Mouse (Mus musculus) T-helper 17 cell (primary cell): ENCODE results near the gene Etnk2.

Source experiments
- in situ Hi-C, 2 experiments: fragments of 300-600 bp; cut with MboI, MseI; formaldehyde crosslinking; loops; 1 replicate in 1 of 2; 2 replicates in 1 of 2; pipeline ENCODE4 v1.15.1; 2025; ENCODE audit warnings: high pct_unique_total_duplicates in 2 of 2

Etnk2 gene

DNA sequence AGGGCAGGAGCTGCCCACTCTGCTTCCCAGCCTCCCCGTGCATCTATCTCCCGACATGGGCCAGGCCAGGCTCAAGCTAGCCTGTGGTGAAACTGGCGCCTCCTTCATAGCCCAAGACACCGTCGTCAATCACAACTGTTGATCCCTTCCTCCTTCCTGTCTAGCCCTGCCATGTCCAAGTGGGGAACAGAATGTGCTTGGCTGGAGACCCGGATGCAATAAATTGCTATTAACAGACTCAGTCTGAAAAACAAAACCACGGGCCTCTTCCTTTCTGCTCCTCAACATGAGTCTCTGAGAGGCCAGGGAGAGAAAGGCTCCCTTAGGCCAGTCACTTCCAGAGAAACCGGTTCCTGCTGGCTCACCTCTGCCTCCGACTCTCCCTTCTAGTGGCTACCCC is 49.6 kb downstream of the Etnk2 start:
- in situ Hi-C loops, result no loop called here

DNA sequence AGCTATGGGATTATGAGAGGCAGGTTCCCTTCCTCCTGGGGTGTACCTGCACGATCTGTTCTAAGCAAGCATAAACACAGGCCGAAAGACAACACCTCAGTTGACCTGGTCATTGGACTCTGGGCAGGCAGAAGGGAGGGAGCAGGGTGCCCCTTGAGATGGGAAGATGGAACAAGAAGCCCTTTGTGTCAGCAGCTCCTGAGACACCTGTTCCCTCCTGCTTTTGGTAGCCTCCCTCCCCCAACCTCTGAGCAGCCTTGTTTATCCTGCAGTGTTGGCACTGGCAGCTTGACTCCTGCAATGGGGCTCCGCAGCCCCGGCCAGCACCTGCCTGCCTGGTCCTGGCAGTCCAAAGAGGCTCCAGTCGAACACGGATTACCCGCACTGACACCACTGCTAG is 51.7 kb downstream of the Etnk2 start:
- in situ Hi-C loops, result no loop called here

DNA sequence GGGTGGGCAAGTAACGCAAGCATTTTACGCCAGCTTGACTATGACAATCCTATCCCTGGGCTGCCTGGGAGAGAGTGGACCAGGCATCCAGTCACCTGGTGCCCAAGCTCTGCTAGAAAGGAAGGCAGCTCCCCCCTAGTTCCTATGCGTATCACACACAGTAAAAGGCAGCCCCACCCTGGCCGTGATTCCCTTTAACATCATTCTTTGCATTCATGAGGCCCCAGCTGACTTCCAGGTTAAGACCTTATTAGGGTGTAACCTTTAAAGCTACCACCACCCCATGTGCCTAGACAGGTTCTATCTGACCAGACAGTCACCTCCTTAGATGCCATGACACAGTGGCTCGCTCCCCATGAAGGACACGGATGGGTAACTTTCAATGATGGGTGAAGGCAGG is 52.1 kb downstream of the Etnk2 start:
- in situ Hi-C loops, result no loop called here

DNA sequence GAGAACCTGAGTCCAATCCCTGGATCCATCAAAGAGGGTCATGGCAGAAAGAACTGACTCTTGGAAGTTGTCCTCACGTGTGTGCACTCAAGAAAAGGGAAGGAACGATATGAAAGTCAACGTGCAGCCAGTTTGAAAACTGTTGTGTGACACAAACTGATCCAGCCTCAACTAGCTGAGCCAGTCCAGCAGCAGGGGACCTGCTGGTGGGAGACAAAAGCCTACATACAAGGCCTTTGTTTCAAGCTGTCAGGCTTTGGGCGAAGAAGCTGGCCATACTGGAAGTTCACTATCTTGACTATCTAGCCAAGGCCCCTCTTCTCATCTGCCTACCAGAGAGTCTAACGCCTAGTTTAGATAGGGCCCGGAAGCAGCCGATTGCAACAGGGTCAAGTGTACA is 53.1 kb downstream of the Etnk2 start:
- in situ Hi-C loops, result no loop called here

DNA sequence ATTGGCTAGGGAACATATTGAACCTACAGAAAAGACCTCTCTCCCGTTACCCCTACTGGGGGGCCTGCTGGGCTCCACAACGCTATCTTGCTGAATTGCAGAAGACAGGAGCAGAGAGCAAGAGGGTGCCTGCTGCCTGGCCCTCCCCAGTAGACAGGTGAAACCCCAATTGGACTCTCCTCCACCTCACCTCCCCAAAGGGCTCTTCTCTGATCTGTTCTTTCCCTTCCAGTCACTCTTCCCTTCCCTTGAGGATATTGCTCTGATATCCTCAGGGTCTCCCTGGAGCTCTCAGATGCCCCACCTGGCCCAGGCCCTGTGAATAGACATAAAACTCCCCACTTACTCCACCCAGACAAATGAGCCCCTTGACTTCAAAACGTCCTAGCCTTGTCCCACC is 53.7 kb downstream of the Etnk2 start:
- in situ Hi-C loops, result no loop called here

DNA sequence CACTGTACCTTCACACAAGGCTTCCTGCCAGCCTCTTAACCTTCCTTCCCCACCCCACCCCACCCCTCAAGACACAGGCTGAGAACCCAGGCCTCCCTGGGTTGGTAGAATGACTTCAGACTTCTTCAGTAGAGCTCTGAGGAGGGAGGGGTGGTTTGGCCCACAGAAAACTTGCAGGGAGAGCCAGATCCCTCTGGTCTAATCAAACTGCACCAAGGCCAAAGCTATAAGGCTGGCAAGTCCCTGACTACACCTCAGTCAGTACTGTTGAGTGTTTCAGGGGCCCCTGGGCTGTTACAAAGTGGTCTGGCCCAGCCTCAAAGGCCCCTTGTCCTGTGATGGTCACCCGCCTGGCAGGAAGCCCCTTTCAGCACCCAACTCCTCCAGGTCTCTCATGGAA is 54.2 kb downstream of the Etnk2 start:
- in situ Hi-C loops, result no loop called here

DNA sequence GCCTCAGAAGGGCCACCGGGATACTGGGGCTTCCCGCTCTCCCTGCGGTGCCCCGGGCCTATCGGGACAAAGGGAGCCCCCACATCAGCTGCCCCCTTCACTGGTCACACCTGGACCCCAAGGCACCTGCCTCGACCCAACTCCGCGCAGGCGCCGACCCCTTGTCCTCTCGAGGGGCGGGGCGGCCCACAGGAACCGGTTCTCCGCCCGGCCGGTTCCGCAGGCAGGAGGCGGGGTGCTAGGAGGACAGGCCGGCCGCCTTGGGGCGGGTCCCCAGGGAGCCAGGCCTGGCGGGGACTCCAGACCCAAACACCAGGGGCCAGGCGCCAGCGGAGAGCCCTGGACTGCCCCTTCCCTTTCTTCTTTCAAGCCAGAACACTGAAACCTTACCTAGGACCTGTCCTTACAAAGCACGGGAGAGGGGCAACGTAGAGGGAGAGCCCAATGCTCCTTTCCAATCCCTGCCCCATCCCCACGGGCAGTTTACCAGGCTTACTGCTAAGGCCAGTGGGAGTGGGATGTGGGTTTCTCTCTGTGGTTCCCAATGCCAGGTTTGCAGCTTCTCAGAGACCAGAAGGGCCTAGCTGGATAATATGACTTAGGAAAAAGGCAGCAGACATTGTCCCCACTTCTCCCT is 54.9 kb downstream of the Etnk2 start:
- in situ Hi-C loops, result no loop called here

DNA sequence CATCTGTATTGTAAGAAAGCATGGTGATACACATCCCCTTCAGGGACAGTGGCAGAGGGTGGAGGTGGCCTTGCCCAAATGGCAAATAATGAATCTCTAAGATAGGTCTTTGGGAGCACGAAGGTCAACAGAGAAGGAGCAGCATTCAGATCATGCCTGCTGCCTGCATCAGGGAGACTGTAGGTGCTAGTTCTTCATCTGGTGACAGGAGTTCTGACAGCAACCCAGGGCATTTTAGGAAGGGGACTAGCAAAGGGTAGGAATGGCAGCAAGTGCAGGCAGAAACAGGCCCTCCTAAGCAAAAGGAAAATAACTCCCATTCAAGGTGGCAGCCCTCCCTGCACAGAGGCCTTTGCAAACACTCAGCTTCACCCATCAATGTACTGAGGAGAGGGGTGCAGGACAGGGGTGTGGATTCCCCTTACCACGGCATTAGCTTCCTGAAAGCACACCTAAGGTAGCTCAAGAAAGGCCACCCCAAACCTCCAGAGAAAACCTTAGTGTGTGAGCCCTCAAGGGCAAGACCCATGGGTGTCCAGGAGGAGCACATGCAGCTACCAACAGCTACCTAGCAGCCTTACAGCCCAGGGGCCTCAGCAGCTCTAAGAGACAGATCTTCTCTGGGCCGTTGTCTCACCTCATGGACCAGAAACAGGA is 55.9 kb downstream of the Etnk2 start:
- in situ Hi-C loops, result no loop called here

DNA sequence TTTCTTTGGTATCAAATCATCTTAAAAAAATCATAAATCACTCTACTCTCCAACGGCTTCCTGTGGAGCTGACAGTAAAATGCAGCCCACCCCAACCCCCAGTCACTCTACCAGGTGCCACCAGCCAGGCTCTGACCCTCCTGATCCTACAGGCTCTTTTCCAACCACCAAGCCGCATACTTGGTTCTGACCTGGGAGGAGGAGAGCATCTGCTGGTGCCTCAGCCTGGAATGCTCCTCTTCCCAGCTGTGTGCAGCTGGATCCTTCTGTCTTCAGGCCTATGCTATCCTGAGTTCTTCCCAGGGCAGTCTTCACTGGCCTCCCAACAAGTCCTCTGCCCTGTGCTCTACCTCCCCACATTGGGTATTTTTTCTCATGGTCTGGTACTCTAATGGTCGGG is 57.1 kb downstream of the Etnk2 start:
- in situ Hi-C loops, result no loop called here

DNA sequence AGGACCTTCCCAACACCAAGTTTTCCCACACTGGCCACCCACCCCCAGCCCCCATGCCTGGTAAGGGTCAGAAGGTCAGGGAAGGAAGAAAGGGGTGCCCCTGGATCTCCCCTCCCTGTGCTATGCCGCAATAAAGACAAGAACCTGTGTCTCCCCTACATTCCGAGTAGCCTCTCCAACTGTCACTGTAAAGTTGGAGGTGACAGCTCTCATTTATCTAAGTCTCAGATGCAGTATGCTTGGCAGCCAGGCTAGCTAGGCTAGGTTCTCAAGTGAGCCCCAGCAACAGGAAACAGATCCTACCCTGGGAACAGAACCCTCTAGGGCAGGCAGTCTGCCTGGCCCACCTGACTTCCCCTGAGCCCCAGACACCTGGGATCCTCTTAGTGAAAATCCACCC is 57.7 kb downstream of the Etnk2 start:
- in situ Hi-C loops, result no loop called here

DNA sequence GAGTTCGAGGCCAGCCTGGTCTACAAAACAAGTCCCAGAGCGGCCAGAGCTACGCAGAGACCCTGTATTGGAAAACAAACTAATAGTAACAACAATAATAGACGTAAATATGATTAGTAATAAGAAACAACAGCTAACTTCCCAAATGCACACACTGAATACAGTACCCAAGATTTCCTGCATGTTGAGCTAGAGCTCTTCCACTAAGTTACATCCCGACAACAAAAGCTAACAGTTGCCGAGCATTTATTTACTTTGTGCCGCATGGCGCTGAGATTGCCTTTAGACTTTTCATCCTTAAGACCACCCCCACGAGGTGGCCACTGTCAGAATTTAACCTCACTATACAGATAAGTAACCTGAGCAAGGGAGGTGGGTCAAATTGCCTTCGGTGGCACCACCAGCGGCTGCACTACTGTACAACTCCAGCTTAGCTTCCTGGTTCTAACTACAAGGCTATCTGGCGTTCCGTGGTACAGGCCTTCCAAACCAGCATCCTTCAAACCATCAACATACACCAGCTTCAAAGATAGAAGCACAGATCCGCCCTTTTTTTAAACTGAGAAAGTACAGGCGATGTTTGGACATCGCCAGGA is 58.7 kb downstream of the Etnk2 start:
- in situ Hi-C loops, result no loop called here

DNA sequence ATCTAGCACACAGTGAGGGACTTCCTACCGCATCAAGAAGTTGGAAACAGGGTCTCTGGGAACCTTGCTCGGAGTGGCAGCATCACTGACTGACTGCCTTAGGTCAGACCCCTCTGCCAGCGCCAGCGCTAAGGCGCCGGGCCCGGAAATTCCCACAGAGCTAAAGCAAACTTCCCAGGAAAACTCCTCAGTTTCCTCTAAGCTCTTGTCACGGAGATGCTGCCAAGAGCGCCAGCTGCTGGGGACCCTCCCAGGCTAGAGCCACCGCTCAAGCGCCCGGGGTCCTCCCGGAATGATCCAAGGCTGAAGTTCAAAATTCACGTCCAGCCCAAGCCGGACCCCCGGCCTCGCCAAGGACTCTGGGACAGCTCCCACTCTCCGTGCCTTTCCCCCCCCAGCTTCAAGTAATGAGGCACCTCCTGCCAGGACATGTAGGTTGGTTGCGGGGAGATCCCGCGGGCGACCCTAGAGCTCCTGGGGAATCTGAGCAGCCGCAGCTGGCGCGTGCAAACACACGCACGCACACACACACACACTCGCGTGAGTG is 59.3 kb downstream of the Etnk2 start:
- in situ Hi-C loops, result no loop called here

DNA sequence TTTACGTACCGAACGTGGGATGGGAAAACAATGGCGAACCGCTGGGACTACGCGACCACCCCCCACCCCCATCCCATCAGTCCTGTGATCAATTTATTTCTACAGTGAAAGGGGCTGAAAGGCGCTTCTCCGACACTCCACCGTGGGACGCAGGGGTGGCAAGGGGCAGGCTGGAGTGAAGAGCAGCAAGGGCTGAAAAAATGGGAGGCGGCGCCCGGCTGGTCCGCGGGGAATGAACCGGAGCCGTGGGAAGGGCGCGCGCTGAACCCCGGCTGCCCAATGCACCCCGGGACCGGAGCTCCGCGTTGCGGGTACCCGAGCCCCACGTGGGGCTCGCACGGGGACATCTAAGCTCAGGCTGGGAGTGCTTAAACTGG is 59.8 kb downstream of the Etnk2 start:
- in situ Hi-C loops, result no loop called here

DNA sequence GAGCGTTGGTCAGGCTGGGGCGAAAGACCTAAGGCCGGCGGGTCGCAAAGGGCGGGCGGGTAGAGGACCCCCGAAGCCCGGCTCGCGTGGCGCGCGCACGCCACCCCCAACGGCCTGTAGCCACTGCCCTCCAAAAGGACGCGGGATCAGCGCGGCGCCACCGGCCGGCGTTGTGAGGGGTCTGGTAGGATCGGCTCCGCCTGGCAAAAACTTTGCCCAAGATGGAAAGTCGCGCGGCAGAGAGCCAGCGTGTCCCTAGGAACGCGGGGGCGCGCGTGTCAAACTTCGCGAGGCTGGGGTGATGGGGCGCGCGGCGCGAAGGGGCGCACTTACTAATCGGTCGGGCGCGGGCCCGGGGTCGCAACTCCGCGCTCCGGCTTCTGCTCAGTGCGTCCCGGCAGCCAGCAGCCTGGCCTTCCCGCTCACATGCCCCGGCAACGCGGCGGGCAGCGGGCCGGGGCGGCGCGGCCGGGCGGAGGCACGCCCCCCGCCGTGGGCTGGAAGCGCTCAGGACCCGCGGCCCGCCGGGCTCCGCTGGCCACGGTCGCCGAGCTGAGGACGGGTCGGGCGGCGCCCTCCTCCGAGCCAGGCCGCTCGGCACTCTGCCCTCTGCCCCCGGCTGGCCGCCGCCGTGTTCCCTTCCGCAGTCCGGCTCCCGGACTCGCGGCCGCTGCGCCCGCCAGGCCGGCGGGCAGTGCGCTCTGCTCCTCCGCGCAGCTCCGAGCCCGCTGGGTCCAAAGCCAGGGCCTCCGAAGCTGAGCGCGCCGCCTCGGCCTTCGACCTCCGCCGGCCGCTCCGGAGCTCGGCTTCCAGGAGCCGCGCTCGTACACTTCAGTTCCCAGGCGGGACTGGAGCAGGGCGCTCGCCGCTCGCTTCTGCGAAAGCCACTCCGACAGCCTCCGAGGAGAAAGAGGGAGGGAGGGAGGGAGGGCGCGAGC is 60.4 kb downstream of the Etnk2 start, which contains the start of gene Sox13:
Gene Sox13, minus strand, starts transcription at position 835 of the 938 bp plus-strand sequence.
- in situ Hi-C loops, result no loop called here

DNA sequence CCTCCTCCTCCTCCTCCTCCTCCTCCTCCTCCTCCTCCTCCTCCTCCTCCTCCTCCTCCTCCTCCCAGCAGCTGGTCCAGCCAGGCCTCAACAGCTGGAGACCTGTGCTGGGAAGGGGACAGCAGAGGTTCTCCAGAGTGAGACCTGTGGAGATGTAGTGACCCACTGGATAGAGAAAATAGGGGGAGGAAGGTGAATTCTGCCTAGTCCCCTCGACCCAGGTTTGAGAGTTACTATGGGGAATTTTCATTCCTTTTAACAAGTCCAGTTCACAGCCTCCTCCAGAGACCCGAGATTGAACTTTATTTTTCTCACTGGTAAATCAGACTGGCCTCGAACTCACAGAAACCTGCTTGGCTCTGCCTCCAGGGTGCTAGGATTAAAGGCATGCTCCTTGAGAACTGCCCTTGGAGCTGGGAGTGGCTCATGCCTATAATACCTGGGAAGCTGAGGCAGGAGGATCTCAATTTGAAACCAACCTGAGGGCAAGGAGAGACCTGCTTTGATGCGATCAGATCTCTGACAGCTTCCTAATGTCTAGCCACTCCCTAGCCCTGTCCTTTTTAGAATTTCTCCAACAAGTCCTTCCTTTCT is 61.3 kb downstream of the Etnk2 start:
- in situ Hi-C loops, result no loop called here
